Mouse (Mus musculus) urinary bladder, postnatal 10 days (tissue): ENCODE measurements around the gene Sema5a.

Experiments used
- DNase-seq: peaks from one replicate; pipeline ENCODE4 v3.0.0; 2022; ENCODE audit warnings: low spot score

Sema5a gene

GRCm38 (mm10) chr15:32254806-32255205, 10.2 kb downstream of the Sema5a start:
- no peak for DNase-seq

GRCm38 (mm10) chr15:32257340-32257739, 12.7 kb downstream of the Sema5a start:
- no peak for DNase-seq

GRCm38 (mm10) chr15:32257886-32258319, 13.3 kb downstream of the Sema5a start:
- no peak for DNase-seq

GRCm38 (mm10) chr15:32259362-32260096, 14.9 kb downstream of the Sema5a start:
- DNase-seq, result no peak

- DNase-seq, result no peak
These were observed 16.3 kb downstream of the Sema5a start for GRCm38 (mm10) chr15:32260942-32261341.

- DNase-seq, result no peak
These were observed 19.0 kb downstream of the Sema5a start for GRCm38 (mm10) chr15:32263651-32264050.

- no peak for DNase-seq
These were observed 20.3 kb downstream of the Sema5a start for GRCm38 (mm10) chr15:32264822-32265377.

- no peak for DNase-seq
These were observed 20.8 kb downstream of the Sema5a start for GRCm38 (mm10) chr15:32265378-32265934.

GRCm38 (mm10) chr15:32266122-32266820, 21.7 kb downstream of the Sema5a start:
- DNase-seq, result no peak

GRCm38 (mm10) chr15:32270106-32270505, 25.5 kb downstream of the Sema5a start:
- DNase-seq, result no peak

GRCm38 (mm10) chr15:32273925-32274324, 29.3 kb downstream of the Sema5a start:
- no peak for DNase-seq

- DNase-seq, result no peak
These were observed 30.4 kb downstream of the Sema5a start for GRCm38 (mm10) chr15:32275020-32275419.

- DNase-seq, result no peak
These were observed 34.0 kb downstream of the Sema5a start for GRCm38 (mm10) chr15:32278600-32278999.

GRCm38 (mm10) chr15:32281374-32281773, 36.8 kb downstream of the Sema5a start:
- DNase-seq, result no peak

GRCm38 (mm10) chr15:32284688-32285087, 40.1 kb downstream of the Sema5a start:
- no peak for DNase-seq

GRCm38 (mm10) chr15:32286296-32286695, 41.7 kb downstream of the Sema5a start:
- no peak for DNase-seq

- no peak for DNase-seq
These were observed 43.9 kb downstream of the Sema5a start for GRCm38 (mm10) chr15:32288480-32288879.

- no peak for DNase-seq
These were observed 46.4 kb downstream of the Sema5a start for GRCm38 (mm10) chr15:32291000-32291399.

GRCm38 (mm10) chr15:32296523-32296922, 51.9 kb downstream of the Sema5a start:
- no peak for DNase-seq

GRCm38 (mm10) chr15:32297266-32297665, 52.7 kb downstream of the Sema5a start:
- no peak for DNase-seq

GRCm38 (mm10) chr15:32298525-32298924, 53.9 kb downstream of the Sema5a start:
- DNase-seq, result no peak

GRCm38 (mm10) chr15:32300991-32301390, 56.4 kb downstream of the Sema5a start:
- no peak for DNase-seq
